Mouse (Mus musculus): ENCODE data around the gene Nup54. TPM values are rescaled to one million over a fixed set of nuclear protein-coding genes. Genes with fewer than 3 reads are reported as not detected.
A peak's percentile ranks its signal among the peaks of the same experiment; 100 is the strongest.

Gene Nup54
- polyA plus RNA-seq (2016; fragmentation: Nextera tagmentation; extraction: Ambion mirVana) = 75.1 and 75.8 TPM in 2 replicates

DNA sequence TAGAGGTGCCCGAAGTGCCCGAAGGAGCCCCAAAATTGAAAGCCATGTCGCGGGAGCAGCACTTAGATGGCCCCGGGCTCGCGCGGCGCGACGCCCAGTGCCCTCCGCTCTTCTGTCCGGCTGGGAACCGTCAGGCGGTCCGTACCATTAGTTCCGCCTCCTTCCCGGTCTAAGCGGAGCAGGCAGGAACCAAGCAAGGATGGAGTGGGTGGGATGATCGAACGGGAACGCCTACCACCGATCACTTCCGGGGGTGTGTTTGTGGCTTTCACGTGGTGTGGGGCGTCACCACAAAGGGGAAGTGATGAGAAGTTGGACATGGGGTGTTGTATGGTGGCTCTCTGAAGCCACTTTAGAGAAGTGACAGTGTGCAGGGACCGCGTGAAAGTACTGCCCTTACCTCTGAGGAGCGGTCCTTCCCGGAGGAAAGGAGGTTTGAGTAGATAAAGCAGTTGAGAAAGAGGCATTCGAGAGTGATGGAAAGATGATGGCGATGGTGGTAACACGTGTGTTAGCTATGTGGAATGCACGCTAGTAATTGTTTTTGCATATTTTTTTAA, at the start of gene Nup54:
TSS of gene Nup54 (minus strand) at position 195 of the 560 bp plus-strand sequence.
- Histone ChIP-seq H3K4me3 (peak within 1 kb of the TSS; percentile 97), H3K36me3 (replicated peaks) (peaks cover 8% of the 10 kb centered on the region), H3K9me3 (no peaks in the 10 kb centered on the region), H3K27me3 (ENCODE audit: poor library complexity, severe bottlenecking) (no peaks in the 10 kb centered on the region), H3K27ac (peak within 1 kb of the TSS; percentile 98), H3K4me1 (peaks cover 19% of the 10 kb centered on the region)
- DNase-seq (ENCODE audit: extremely low spot score, low spot score) = peak; percentile 97
- under 1% methylated on average over 34 of the region's 34 CpGs for WGBS

GRCm38 (mm10) chr5:92472863-92473262, 37.8 kb upstream of the Nup54 start:
- no peak for DNase-seq (ENCODE audit: extremely low spot score, low spot score)
- Histone ChIP-seq H3K9me3 (no peaks in the 10 kb centered on the region), H3K36me3 (replicated peaks) (peaks cover 19% of the 10 kb centered on the region), H3K27me3 (ENCODE audit: poor library complexity, severe bottlenecking) (no peaks in the 10 kb centered on the region), H3K4me3 (no peak overlapping the region), H3K27ac (no peak overlapping the region), H3K4me1 (no peaks in the 10 kb centered on the region)
- 87% methylated on average over 5 of the region's 5 CpGs for WGBS

DNA sequence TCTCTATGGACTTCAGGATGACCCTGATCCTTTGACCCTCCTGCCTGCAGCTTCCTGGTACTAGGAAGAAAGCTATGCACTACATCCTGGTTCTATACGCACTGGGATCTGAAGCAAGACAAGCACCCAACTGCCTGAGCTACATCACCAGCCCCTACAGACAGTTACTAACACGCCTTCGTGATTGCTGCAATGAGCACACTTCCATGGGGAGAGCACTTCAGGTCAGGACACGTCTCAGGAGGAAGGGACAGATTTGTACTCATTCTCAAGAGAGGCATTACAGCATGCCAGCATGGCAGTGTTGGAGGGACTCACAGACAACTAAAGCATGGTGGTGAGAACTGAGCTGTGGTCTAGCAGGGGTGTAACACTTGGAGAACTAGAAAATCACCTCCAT, 36.5 kb upstream of the Nup54 start:
- WGBS = 89% methylated on average over 4 of the region's 4 CpGs
- H3K27me3 ChIP-seq (ENCODE audit: poor library complexity, severe bottlenecking) = no peaks in the 10 kb centered on the region
- H3K27ac ChIP-seq = no peak overlapping the region
- DNase-seq (ENCODE audit: extremely low spot score, low spot score) = no peak
- H3K36me3 ChIP-seq (replicated peaks) = peaks cover 19% of the 10 kb centered on the region
- H3K9me3 ChIP-seq = no peaks in the 10 kb centered on the region
- no peak overlapping the region for H3K4me3 ChIP-seq
- no peaks in the 10 kb centered on the region for H3K4me1 ChIP-seq

- Histone ChIP-seq H3K4me1 (no peaks in the 10 kb centered on the region), H3K9me3 (no peaks in the 10 kb centered on the region), H3K27me3 (ENCODE audit: poor library complexity, severe bottlenecking) (no peaks in the 10 kb centered on the region), H3K36me3 (replicated peaks) (peaks cover 8% of the 10 kb centered on the region; the same call in 1 of the 2 replicates), H3K27ac (no peak overlapping the region), H3K4me3 (no peak overlapping the region)
- no peak for DNase-seq (ENCODE audit: extremely low spot score, low spot score)
- WGBS = 94% methylated on average over 18 of the region's 18 CpGs
Observed at GRCm38 (mm10) chr5:92469201-92470130, 34.4 kb upstream of the Nup54 start.

GRCm38 (mm10) chr5:92468234-92468633, 33.2 kb upstream of the Nup54 start:
- Histone ChIP-seq H3K4me1 (no peaks in the 10 kb centered on the region), H3K27ac (no peak overlapping the region), H3K4me3 (no peak overlapping the region), H3K9me3 (no peaks in the 10 kb centered on the region), H3K36me3 (replicated peaks) (0 out of 2 replicates have a peak, but pooled peaks cover 8% of the 10 kb centered on the region), H3K27me3 (ENCODE audit: poor library complexity, severe bottlenecking) (no peaks in the 10 kb centered on the region)
- DNase-seq (ENCODE audit: extremely low spot score, low spot score) = no peak
- 93% methylated on average over 6 of the region's 6 CpGs for WGBS

DNA sequence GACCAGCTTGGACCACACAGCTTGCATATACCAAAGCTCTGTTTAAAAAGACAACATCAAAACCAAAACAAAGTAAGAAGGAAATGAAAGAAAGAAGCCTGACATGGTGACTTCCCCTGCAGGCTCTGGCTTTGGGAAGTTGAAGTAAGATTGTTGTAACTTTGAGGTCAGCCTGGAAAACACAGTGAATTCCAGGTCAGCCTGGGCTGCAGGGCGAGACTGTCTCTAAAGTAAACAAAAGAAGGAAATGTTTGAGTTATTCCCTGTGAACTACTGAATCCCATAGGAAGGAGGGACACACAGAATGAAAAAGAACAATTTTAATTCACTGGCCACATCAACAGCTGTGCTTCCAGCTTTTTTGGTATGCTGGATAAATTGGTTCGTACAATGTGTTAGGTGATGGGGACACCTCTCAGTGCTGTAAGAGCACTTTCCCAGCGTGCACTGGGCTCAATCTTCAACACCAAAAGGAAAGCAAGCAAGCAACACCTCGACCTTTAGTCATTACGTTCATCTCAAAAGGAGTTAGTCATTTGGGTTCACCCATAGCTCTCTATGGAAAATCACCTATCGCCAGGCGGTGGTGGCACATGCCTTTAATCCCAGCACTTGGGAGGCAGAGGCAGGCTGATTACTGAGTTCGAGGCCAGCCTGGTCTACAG, 32.2 kb upstream of the Nup54 start:
- H3K36me3 ChIP-seq (replicated peaks) = 0 out of 2 replicates have a peak, but pooled peaks cover 8% of the 10 kb centered on the region
- no peak overlapping the region for H3K27ac ChIP-seq
- WGBS = 83% methylated on average over 8 of the region's 8 CpGs
- H3K9me3 ChIP-seq = no peaks in the 10 kb centered on the region
- H3K27me3 ChIP-seq (ENCODE audit: poor library complexity, severe bottlenecking) = no peaks in the 10 kb centered on the region
- no peaks in the 10 kb centered on the region for H3K4me1 ChIP-seq
- no peak overlapping the region for H3K4me3 ChIP-seq
- DNase-seq (ENCODE audit: extremely low spot score, low spot score) = no peak

GRCm38 (mm10) chr5:92465511-92465910, 30.5 kb upstream of the Nup54 start:
- Histone ChIP-seq H3K4me3 (no peak overlapping the region), H3K9me3 (no peaks in the 10 kb centered on the region), H3K36me3 (replicated peaks) (peaks cover 4% of the 10 kb centered on the region), H3K27ac (no peak overlapping the region), H3K4me1 (no peaks in the 10 kb centered on the region), H3K27me3 (ENCODE audit: poor library complexity, severe bottlenecking) (no peaks in the 10 kb centered on the region)
- DNase-seq (ENCODE audit: extremely low spot score, low spot score) = no peak
- whole genome bisulfite sequencing = 95% methylated on average over 5 of the region's 5 CpGs

DNA sequence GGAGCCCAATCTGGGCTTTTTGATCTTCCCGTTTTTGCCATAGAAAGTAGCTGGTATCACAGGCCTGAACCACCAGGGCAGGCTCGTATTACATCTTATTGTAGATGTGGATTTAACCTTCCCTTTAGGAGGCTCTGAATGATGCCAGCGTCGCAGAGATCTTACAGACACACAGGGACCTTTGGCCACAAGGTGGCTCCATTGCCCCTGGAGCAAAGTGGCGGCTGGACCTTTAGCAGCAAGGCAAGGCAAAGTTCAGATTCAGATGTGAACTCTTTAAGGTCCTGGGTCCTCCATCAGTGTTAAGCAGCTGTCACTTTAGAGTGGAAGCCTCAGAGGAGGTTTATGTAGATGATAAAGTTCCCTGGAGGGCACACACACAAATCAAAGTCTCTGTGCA, 26.3 kb upstream of the Nup54 start:
- no peak overlapping the region for H3K27ac ChIP-seq
- no peak overlapping the region for H3K4me3 ChIP-seq
- no peaks in the 10 kb centered on the region for H3K4me1 ChIP-seq
- no peaks in the 10 kb centered on the region for H3K9me3 ChIP-seq
- peaks cover 13% of the 10 kb centered on the region for H3K36me3 ChIP-seq (replicated peaks)
- H3K27me3 ChIP-seq (ENCODE audit: poor library complexity, severe bottlenecking) = no peaks in the 10 kb centered on the region
- 27% methylated on average over 5 of the region's 5 CpGs for WGBS
- peak; percentile 38 for DNase-seq (ENCODE audit: extremely low spot score, low spot score)

DNA sequence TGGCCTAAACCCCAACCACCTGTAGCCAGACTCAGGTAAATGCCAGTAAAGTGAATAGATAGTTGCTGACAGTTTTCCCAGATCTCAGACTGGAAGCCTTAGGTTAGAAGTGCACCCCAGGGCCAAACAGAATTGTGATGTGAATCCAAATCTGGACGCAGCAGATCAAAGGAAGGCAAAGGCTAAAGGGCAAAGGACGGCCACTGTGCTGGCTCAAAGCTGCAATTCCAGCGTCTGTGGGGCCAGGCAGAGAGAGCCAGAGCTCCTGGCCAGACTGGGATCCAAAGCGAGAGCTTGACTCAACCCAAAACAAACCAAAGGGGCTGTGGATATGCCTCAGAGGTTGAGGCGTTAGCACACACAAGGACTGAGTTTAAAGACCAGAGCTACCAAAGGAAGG, 23.7 kb upstream of the Nup54 start:
- DNase-seq (ENCODE audit: extremely low spot score, low spot score) = no peak
- 48% methylated on average over 5 of the region's 5 CpGs for WGBS
- Histone ChIP-seq H3K27me3 (ENCODE audit: poor library complexity, severe bottlenecking) (no peaks in the 10 kb centered on the region), H3K4me3 (no peak overlapping the region), H3K4me1 (no peaks in the 10 kb centered on the region), H3K27ac (no peak overlapping the region), H3K9me3 (no peaks in the 10 kb centered on the region), H3K36me3 (replicated peaks) (peaks cover 21% of the 10 kb centered on the region)

- H3K4me1 ChIP-seq = no peaks in the 10 kb centered on the region
- 84% methylated on average over 2 of the region's 2 CpGs for WGBS
- no peak for DNase-seq (ENCODE audit: extremely low spot score, low spot score)
- no peak overlapping the region for H3K27ac ChIP-seq
- no peaks in the 10 kb centered on the region for H3K9me3 ChIP-seq
- H3K27me3 ChIP-seq (ENCODE audit: poor library complexity, severe bottlenecking) = no peaks in the 10 kb centered on the region
- peaks cover 30% of the 10 kb centered on the region for H3K36me3 ChIP-seq (replicated peaks)
- H3K4me3 ChIP-seq = no peak overlapping the region
Observed at GRCm38 (mm10) chr5:92457410-92457809, 22.4 kb upstream of the Nup54 start.

GRCm38 (mm10) chr5:92452876-92453275, 17.9 kb upstream of the Nup54 start:
- DNase-seq (ENCODE audit: extremely low spot score, low spot score) = no peak
- 95% methylated on average over 5 of the region's 5 CpGs for WGBS
- Histone ChIP-seq H3K27ac (no peak overlapping the region), H3K9me3 (no peaks in the 10 kb centered on the region), H3K27me3 (ENCODE audit: poor library complexity, severe bottlenecking) (no peaks in the 10 kb centered on the region), H3K36me3 (replicated peaks) (peaks cover 66% of the 10 kb centered on the region), H3K4me3 (no peak overlapping the region), H3K4me1 (no peaks in the 10 kb centered on the region)

DNA sequence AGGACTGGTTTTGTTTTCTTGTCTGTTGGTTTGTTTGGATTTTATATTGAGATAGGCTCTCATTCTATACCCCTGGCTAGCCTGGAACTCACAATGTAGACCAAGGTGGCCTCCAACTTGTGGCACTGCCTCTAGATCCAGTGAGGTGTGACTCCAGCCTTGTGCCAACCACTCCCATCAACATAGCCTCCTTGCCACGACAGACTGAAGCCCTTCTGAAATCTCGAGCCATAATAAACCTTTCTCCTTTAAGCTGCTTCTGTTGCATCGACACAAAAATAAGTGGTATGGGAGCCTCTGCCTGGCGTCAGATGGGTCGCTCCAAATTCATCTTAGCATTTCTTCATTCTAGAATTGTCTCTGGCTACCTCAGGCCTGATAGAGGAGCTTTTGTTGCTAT, 11.7 kb upstream of the Nup54 start:
- H3K36me3 ChIP-seq (replicated peaks) = peaks cover 70% of the 10 kb centered on the region
- no peaks in the 10 kb centered on the region for H3K27me3 ChIP-seq (ENCODE audit: poor library complexity, severe bottlenecking)
- H3K4me3 ChIP-seq = no peak overlapping the region
- no peak overlapping the region for H3K27ac ChIP-seq
- H3K9me3 ChIP-seq = no peaks in the 10 kb centered on the region
- WGBS = 91% methylated on average over 5 of the region's 5 CpGs
- DNase-seq (ENCODE audit: extremely low spot score, low spot score) = no peak
- no peaks in the 10 kb centered on the region for H3K4me1 ChIP-seq

DNA sequence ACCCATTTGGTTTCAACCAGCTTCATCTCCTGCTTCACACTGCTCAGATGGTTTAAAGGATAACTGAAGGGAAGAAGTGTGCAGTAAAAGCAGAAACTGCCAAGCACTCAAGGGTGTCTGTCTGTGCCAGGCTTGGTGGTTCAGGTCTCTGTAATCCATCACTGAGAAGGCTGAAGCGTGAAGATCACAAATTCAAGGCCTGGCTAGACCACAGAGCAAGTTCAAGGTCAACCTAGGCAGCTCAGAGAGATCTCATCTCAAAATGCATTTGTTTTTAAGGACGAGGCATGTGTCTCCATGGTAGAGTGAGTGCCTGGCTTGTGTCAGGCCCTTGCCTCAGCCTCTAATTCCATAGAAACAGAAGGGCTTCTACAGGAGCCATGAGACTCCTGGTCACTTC, 10.0 kb upstream of the Nup54 start:
- Histone ChIP-seq H3K27ac (no peak overlapping the region), H3K4me1 (no peaks in the 10 kb centered on the region), H3K36me3 (replicated peaks) (peaks cover 54% of the 10 kb centered on the region), H3K27me3 (ENCODE audit: poor library complexity, severe bottlenecking) (no peaks in the 10 kb centered on the region), H3K4me3 (no peak overlapping the region), H3K9me3 (no peaks in the 10 kb centered on the region)
- DNase-seq (ENCODE audit: extremely low spot score, low spot score) = no peak
- 91% methylated on average over 2 of the region's 2 CpGs for WGBS

Data from forebrain, embryonic 10.5 days (tissue).